Mouse (Mus musculus) testis, postnatal 14 days (tissue): ENCODE measurements around the gene Fgfr2.

Source experiments
- DNase-seq: peaks from one replicate; pipeline ENCODE4 v3.0.0; 2021; ENCODE audit warnings: low spot score

Fgfr2 gene

DNA sequence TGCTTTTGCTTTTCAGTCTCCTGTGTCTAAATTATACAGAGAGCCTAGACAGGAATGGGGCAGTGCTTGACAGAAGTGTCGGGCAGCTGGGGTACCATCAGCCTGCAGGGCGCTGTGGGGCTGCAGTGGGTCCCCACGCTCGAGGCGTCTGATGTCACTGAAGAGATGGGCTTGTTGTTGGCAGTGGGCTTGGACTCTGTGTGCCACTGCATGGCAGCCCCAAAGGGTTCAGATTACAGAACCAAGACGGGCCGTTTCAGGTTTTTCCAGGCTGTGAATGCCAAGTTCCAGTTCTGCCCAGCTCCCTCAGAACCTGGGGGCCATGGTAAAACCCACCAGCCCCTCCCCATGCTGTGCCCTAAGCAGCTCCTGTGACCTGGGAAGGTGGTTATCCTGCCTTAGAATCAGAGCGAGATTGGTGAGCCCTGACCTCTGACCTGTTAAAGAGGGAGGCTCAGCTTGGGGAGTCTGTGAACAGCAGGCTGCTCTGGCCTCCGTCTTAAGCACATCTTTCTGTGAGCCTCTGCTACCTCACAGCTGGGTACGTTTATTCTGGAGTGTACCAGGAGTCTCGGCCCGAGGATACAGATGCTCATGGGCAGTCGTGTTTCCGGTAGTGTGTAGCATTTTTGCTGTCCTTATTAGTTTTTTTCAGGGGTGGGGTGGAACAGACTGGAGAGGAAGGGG, 465.6 kb downstream of the Fgfr2 start:
- DNase-seq: no peak

DNA sequence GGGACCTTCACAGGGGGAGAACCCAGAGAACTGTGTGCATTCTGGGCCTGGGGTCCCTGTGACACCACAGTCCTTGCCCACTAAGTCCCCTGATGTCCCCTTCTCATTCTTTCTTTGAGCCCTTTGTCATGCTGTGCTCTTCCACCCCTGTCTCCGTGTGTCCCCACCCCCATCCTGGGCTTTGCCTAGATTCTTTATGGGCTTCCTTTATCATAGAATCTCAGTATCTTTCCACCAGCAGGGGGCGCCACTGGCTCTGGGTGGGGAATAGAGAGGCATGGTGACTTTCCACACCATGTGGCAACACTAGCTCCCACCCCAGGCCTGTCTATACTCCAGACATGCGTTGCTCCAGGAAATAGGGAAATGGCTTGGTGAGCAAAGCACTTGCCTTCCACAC, 466.6 kb downstream of the Fgfr2 start:
- peak; percentile 69 for DNase-seq

DNA sequence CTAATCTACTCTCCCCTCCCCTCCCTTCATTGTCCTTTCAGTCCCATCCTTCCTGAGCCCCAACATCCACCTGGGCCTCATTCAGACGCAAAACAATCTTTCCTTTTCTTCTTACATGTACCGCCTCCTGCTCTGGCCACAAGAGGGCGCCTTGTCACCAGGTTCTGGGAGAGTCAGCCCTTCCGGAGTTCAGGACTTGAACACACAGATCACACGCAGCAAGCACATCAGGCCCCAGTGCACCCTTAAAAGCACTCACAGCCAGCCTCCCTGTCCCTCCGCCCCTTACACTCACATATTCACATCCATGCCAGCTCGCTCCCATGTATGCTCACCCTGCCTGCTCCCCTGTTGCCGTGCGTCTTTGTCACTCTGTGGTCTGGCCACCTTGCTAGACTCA, 467.1 kb downstream of the Fgfr2 start:
- DNase-seq: peak; percentile 69

DNA sequence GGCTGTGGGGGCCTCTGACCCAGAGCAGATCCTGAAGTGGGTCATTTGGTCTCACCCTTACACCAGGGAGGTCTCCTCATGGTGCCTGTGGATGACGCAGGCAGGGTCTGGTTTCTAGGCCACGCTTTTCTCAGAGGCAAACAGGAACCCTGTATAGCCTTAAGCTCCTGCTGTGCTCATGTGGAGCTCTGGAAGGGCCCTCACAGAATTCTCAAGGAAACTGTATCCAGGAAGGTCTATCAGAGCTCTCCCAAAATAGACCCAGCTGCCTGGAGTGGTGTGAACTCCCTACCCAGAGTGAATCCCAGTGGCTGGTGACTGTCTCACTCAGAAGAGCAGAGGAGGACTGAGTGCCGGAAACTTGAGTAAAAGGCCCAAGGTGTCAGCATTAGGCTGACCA, 468.7 kb downstream of the Fgfr2 start:
- DNase-seq: no peak

DNA sequence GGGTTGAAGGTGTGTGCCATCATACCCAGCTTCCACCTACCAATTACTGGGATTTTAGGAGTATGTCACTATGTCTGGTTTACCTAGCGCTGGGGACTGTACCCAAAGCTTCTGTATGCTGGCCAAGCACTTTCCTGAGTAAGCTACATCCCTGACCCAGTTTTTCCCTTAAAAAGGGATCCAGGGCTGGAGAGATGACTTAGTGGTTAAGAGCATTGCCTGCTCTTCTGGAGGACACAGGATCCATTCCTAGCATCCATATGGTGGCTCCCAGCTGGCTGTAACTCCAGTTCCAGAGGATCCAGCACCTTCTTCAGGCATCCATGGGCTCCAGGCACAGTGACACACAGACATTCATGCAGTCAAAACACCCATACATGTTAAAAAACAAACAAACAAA, 476.6 kb downstream of the Fgfr2 start:
- no peak for DNase-seq

DNA sequence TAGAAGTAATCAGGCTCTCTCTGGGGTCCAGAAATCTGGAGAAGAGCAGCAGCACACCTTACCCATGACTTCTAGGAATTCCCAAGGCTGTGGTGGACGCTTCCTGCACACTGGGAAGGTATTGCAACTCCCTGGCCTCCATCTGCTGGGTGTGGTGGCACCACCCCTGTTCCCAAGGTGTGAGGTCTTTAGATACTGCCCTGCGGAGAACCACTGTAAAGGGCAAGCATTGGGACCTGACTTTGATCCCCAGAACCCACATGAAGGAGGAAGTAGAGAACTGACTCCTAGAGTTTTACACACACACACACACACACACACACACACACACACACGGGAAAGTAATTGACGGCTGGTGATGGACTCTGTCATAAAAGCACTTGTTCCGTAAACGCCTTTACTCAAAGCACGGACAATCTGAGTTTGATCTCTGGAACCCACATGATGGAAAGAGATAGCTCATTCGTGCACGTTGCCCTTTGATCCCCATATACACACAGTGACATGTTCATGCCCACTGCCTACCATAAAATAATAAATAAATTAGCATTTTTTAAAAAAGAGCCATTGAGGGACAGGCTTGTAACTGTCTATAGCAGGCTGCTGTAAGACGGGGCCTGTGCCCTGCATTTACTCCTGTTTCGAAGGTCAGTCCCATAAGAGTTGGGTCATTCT, 478.4 kb downstream of the Fgfr2 start:
- DNase-seq: no peak

DNA sequence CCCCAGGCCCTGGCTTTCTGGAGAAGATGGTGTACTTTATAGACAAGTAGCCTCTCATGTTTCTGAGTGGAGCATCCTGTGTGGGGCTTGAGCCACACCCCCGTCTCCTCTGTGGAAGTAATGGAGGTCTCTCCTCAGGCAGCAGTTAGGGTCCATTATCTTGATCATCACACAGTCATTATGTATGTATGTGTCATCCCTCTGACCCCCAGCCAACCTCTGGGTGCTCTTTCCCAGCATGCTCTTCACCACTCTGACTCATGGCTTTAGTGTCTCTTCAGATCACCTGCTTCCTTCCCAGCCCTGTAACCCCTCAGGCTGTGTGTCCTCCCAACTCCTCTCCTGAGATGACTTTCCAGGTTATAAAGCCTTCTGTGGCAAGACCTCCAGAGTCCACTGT, 481.5 kb downstream of the Fgfr2 start:
- DNase-seq: no peak

DNA sequence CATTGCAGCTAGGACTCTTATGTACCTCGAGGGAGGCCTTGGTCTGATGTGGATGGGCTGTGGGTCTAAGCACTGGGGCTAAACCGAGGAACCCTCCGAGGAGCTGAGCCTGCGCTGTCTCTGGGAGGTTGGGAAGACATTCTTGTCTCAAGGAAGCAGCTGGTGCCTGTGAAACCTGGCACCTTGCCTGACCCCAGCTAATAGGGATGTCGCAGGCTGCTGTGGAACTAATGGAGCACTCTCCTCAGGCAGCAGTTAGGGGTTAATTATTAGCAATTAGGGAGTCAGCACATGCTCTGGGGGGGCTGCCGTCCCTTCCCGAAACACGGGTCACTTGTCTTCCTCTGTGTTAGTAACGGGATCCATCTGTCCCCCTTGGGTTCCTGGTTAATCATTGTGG, 482.2 kb downstream of the Fgfr2 start:
- no peak for DNase-seq

DNA sequence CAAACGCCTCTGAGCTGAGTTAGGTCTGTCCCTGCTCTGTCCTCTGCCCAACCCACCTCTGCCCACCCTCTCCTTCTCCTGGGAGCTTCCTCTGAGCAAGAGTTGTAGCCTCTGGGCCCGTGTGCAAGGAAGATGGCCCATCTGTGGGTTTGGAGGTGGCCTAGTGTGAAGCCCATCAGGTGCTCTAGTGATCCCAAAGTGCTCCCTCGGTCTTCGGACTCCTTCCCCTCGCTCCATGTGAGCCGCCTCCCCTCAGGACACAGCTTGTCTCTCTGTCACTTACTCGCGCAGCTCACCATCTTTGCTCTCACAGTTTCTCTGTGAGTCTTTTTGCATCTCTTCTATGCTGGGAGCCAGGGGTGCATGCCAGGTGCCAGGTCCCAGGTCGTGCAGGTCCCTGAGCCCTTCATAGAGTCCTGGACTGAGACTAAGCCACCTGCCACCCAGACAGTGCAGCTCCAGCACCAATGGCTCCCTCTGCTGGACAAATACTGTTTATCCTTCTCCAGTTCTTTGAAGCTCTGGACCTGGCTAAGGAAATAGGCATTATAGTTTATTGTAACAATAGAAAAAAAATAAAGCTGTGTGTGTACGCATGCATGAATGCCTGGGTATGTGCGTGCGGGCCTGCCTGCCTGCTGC, 484.6 kb downstream of the Fgfr2 start:
- DNase-seq: no peak

DNA sequence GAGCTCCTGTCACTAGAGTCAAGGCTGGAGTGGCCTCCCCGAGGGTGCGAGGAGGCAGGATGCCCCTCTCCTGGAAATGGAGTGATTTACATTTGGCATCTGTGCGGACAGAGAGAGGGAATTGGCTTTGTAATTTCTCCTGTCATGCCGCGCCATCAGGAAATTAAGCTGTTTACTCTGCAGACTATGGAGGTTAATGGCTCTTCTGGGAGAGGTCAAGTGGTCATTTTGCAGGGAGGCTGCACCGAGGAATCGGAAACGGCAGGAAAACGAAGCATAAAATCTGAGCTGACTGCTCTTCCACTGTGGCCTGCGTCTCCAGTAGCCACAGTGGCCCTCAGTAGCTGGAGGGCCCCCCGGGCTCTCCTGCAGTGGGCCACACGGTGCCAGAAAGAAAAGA, 485.9 kb downstream of the Fgfr2 start:
- no peak for DNase-seq

DNA sequence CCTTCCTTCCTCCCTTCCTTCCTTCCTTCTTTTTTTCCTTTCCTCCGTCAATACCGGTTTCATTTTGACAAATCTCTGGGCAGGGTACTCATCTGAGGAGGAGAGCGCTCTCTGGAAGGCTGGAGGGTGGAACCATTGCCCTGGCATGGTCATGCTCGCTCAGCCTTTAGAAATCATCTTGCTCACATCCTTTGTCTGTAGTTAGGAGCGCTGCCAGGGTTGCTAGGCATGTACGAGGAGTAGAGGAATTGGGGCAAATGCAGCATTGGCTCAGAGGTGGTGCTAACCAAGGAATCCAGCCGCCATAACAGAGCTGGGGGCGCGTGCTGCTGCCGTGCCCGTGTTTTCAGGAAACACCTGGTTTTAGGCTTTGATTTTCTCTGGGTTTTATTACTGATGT, 491.8 kb downstream of the Fgfr2 start:
- no peak for DNase-seq

DNA sequence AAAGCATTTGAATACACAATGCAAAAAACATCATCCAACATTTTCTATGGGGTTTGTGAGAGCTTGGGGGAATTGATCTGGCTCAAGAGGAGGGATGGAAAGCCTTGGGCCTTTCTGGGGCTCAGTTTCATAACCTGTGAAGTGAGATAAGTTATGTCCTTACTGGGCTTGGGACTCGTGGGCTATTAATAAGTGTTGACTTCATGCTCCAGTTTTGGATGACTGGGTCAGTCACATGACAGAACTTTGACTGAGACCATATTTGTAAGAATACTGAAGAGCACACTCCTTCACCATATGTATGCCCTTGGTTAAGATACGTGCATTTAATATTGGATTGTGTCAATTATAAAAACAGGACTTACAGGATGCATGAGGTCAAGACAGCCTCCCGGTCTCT, 495.7 kb downstream of the Fgfr2 start:
- no peak for DNase-seq

DNA sequence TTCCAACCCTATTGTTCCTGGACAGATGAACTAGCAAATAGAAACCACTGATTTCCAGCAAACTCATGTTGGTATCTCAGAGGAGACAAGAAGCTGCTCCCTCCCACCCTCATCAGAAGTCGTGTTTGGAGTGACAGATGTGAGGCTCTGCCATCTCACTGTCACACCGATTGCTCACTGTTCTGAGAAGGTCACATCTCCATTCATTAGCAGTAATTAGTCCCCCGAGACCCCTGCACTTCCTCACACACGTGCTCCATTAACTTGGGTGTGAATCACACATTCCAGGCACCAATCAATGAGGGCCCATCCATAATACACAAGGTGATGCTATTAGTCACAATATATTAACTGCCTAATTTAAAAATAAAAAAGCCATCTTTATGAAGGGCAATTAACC, 497.0 kb downstream of the Fgfr2 start:
- DNase-seq: no peak

DNA sequence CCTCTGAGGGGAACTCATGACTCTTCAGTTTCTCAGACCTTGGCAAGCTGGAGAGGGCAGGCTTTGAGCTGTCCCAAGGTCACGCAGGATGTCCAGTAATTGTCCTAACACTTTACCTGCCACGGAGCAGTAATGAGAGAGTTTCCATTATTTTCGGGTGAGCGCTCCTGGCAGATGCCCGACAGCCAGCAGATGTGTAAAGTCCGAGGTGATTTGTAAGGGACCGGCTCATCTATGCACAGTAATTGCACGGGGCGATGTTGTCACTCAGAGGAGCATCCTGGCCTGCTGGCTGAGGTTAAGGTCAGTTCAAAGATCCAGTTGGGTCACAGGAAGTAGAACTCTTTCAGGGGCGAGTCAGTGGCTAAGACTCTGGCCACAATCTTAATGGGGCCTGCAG, 499.0 kb downstream of the Fgfr2 start:
- DNase-seq: no peak

DNA sequence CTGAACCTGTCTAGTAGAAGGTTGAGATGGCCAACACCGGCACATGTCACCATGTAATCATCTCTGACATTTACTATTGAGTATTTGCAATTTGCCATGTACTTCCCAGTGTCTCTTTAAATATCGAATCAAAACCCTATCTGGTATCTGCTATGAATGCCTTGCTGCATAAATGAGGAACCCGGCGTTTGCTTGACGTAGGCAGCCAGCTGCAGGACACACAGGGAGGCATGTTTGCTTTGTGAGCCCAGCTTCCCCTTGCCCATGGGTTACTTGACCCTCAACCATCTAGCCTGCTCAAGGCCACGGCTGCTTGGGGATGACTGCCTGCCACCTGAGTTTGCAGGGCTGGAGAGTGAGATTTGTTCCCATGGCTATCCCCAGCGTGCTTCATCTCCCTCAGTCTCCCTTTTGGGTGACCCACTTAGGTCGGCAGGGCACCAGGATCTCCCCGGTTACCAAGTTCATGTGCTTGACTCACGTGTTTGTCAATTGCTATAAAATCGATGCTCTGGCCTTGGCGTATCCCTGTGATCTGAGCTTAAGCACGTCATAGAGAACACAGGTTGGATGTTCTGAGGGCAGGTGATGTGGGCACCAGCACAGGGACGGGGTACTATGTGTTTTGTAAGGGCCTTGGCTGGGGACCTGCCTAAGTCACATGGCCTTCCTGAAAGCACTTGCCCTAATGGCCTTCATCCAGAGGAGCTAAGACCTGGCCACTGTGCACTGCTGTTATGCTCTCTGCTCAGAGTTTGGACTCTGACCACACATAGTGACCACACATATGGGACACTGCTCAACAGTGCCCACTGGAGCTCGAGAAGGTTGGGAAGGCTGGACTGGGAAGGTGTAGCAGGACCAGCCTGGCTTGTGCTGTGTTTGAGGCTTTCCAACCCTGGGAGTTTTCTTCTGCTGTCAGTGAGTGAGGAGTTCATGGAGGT, 502.9 kb downstream of the Fgfr2 start:
- DNase-seq: no peak

DNA sequence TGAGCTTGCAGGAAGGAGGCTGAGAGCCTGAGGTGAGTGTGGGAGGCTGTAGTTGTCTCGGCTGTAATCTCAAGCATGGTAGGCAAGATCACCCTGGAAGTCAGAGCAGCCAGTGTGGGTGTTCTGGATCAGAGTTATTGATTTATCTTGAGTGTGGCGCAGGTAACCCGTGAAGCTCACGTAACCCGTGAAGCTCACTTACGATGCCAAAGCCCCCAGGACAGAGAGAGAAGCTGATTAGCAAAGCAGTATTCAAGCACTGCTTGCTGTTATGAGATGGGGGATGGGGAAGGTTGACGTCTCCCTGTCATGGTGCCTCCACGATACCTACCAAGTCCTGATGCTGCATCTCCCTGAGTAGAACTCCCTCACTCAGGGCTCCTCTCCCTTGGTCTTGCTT, 503.6 kb downstream of the Fgfr2 start:
- no peak for DNase-seq

DNA sequence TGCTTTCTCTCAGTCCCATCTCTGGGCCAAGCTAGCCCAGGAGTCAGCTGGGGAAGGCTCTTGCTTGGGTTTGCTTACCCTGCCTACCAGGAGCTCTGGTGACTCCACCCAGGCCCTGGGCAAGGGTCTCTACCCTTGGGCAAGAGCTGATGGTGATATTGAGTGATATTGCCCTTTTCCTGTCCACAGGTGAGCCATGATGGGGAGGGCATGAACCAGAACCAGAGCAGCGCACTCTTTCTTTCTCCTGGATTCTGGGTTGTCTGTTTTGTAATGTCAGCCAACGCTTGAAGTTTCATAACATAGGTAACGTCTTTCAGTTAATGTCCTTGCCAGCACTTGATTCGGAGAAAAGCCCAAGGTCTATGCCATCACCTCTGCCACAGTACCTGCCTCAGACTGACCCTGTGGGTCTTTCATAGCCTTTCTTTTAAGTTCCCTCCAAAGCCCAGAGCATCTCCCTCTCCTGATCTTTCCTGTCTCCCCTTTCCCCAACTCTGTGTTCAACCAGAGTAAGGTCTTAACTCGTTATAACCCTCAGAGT, 506.1 kb downstream of the Fgfr2 start:
- DNase-seq: no peak

DNA sequence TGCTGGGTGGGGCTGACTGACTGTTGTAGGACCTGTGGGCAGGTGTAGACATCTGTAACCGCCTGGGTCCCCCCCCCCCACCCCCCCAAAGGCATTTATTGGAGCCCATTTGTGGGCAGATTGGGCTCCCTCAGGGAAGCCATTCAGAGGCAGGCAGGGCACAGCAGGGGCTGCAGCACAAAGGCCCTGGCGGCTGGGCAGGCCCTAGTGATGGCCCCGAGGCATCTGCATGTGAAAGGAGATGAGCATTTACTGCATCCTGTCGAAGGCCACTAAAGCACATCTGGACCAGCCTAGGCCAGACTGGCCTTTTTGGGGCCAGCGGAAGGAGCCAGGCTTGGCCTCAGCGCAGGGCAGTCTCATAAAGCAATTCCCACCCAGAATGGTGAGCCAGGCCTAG, 506.8 kb downstream of the Fgfr2 start:
- no peak for DNase-seq

DNA sequence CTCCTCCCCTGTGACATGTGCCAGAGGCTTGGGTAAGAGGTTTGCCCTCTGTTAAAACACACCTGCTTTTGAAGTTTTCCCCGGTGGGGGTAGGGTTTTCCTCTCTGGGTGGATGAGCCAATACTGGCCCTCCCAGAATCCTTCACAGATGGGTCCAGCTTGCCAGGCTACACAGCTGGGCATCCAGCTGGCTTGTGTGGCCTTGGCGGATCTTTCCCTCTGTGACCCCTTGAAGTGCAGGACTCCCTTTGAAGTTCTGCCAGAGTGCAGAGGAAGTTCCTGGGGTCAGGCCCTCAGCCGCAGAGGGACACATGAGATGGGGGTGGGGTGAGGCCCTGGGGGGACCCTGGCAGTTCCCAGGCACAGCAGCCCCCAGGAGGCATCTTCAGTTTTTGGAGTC, 507.8 kb downstream of the Fgfr2 start:
- no peak for DNase-seq

DNA sequence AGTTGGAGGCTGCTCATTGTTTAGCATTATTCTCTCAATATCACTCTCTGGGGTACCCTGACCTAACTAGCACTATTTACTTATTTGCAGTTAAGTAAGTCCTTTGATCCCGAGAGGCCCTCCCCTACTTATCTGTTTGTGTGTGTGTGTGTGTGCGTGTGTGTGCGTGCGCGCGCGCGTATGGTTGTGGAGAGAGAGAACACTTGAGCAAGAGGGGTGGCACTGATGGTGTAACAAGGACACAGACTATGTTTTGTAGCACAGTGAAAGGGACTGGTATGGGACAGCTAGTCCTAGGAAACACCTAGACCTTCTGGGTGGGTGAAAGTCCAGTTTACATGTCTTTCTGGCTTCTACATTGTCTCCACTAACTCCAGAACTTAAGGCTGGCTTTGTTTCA, 511.6 kb downstream of the Fgfr2 start:
- no peak for DNase-seq

DNA sequence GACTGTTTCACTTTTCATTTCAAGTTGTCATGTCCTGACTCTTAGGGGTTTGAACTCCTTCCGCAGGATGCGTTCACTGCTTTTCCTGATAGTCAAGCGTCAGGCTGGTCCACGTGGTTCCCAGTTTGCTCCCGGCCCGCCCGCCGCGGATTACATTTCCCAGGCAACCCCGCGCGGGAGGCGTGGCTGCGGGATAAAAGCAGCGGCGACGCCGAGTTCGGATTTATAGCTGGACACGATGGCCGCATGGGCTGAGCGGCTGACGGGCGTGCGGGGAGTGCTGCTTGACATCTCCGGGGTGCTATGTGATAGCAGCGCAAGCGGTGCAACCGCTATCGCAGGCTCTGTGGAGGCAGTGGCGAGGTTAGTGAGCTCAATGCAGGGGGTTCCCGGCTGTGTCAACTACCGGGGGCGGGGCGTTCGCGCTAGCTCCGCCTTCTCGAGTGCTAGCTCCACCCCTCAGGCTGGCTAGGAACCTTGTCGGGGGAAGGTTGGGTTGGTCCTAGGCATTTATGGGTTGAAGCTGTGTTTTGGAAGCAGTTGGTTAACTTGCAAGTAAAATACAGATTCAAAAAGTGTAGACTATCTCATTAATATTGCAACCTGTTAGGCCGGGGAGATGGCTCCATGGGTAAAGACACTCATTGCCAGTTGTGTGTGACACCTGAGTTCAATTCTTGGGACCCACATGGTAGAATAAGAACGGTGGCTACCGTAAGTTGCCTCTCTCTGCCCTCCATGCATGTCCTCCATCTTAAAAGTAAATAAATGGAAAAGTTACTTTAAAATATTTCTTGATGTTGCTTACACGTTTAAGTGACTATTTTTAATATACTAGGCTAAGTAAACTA, 512.5 kb downstream of the Fgfr2 start, which contains the start of gene Lhpp:
TSS of gene Lhpp (plus strand) at position 171 of the 851 bp plus-strand sequence.
- peak; percentile 83 for DNase-seq
